Mouse (Mus musculus): ENCODE results near the gene Man1c1. TPM values are rescaled to one million over a fixed set of nuclear protein-coding genes. Genes with fewer than 3 reads are reported as not detected.

The Man1c1 gene
- polyA plus RNA-seq, 1 experiment from 2014 or later, result 4.1 TPM

DNA sequence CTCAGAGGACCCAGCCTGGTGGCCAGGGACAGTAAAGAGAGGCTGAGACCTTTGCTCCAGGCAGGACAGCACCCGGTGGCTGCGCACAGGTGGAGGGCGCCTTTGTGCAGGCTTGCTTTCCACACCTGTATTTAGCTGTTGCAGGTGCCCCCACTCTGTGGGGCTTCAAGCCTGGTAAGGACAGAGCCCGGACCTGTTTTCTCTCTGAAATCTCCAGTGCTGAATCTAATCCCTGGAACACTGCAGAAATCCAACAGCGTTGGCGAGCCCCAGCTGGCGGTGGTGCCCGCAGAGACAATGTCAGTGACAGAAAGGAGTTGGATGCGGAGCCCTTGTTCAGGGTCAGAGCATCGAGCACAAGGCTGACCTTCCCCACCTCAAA is 84.6 kb downstream of the Man1c1 start:
- peak overlapping the region; percentile 73 for H3K27ac ChIP-seq
- no peak for DNase-seq (ENCODE audit: low spot score)
- 0 out of 2 replicates have a peak, but pooled peaks cover 6% of the 10 kb centered on the region for H3K27me3 ChIP-seq (ENCODE audit: insufficient read depth, poor library complexity, severe bottlenecking)
- H3K4me1 ChIP-seq (replicated peaks), result peaks cover 57% of the 10 kb centered on the region
- 50% methylated on average over 10 of the region's 10 CpGs for WGBS
- H3K9me3 ChIP-seq, result no peaks in the 10 kb centered on the region
- H3K36me3 ChIP-seq, result no peaks in the 10 kb centered on the region
- 0 out of 2 replicates have a peak overlapping the region, but pooled peaks have one; percentile 3 for H3K4me3 ChIP-seq

DNA sequence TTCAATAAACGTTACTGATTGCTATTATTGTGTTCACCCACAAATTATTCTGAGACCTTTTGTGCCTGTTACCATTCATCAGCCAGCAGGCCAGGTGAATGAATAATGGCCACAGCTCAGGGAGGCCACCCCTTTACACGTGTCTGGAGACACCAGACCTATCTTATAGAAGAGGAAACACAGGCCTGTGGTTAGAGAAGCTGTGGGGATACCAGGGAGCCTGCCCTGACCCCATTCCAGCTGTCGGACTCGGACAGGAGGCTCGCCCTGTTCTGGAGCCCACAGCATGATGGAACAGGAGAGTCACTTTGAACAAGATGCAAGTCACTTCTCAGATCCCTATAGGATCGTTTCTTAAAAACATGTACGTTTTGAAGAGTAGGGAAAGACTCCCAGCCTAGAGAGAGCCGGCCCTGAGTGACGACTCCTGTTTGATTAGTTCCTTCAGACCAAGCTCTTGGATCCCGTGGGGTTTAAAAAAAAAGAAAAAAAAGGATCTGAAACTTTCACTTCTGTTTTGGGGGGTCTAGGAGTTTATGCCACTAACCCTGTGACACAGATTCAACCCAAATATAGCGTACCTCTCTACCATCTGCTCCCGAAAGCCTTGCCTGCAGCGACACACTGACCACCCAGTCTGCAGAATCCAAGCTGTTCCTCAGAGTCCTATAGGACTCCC is 85.1 kb downstream of the Man1c1 start:
- H3K27ac ChIP-seq, result peak overlapping the region; percentile 73
- no peaks in the 10 kb centered on the region for H3K9me3 ChIP-seq
- H3K4me3 ChIP-seq, result no peak overlapping the region
- WGBS, result 77% methylated on average over 13 of the region's 13 CpGs
- H3K27me3 ChIP-seq (ENCODE audit: insufficient read depth, poor library complexity, severe bottlenecking), result 0 out of 2 replicates have a peak, but pooled peaks cover 6% of the 10 kb centered on the region
- no peaks in the 10 kb centered on the region for H3K36me3 ChIP-seq
- DNase-seq (ENCODE audit: low spot score), result no peak
- H3K4me1 ChIP-seq (replicated peaks), result peaks cover 55% of the 10 kb centered on the region

DNA sequence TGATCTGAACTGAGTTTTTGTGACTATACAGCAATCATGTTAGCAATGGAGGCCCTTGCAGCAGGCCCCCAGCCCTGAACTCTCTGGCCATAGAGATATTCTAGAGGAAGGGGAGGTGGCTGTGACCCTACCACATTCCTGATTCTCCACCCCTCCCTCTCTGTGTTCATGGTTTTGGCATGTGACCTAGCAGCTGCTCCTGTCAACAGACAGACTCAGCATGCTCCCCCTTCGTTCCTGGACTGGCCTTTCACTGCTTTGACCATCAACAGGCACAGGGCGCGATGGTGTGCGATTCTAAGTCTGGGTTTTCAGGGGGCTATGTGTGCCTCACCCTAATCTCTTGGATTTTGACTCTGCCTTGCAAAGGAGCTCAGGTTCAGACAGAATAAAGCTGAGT is 86.3 kb downstream of the Man1c1 start:
- no peaks in the 10 kb centered on the region for H3K9me3 ChIP-seq
- peak overlapping the region; percentile 51 for H3K27ac ChIP-seq
- H3K27me3 ChIP-seq (ENCODE audit: insufficient read depth, poor library complexity, severe bottlenecking), result 0 out of 2 replicates have a peak, but pooled peaks cover 6% of the 10 kb centered on the region
- peaks cover 55% of the 10 kb centered on the region for H3K4me1 ChIP-seq (replicated peaks)
- no peak overlapping the region for H3K4me3 ChIP-seq
- WGBS, result 52% methylated on average over 4 of the region's 4 CpGs
- peak; percentile 32 for DNase-seq (ENCODE audit: low spot score)
- no peaks in the 10 kb centered on the region for H3K36me3 ChIP-seq

DNA sequence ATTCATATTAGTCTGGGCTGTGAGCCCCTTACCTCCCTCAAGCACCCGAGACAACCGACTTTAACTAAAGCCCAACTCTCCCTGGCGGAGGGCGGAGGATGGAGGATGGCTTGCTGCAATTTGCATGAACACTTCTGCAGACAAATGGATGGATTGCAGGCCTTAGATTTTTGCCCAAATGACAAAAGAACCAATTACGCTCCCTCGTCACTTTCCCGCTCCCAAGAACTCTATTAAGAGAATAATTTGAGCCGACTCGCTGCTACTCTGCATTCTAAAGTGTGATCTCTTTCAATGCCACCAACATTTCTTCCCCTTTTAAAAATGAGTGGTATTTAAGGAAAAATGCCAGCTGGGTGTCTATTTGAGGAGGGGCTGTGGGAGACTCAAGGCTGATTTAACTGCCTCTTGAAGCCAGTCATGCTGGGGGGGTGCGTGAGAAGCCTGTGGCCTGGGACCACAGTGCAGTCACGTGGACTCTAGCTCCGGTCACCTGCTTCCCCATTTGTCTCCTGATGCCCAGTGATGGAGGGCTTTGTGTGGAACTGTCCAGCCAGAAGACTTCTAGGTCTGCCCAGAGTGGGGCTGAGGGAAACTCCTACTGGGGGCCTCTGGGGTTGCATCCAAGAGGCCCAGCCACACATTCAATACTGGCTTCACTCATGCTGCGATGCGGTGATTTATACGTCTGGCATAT is 88.0 kb downstream of the Man1c1 start:
- H3K27ac ChIP-seq, result peak overlapping the region; percentile 18; the same call in 1 of the 2 replicates
- no peak for DNase-seq (ENCODE audit: low spot score)
- 80% methylated on average over 15 of the region's 15 CpGs for WGBS

DNA sequence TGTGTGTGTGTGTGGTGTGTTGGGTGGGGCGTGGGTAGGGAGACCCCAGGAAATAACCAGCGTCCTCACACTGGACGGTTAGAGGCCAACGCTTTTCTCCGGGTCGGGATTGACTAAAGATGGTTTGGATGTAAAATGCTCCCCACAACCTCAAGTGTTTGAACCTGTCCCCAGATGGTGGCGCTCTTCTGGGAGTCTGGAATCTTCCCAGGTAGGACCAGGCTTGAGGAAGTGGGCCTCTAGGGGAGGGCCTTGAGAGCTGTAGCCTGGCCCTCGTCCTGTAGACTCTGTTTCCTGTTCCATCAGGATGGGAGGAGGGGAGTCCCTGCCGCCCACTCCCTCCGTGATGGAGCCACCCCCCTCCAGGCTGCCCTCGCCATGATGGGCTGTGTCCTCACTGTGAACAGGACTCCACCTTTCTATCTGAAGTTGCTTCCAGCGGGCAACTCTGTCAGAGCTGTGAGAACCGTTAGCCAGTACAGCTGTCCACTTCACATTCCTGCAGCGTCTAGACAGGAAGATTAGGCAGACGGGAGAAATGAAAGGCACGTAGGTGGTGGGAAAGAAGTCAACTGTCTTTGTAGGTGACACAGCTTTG is 91.9 kb downstream of the Man1c1 start:
- no peaks in the 10 kb centered on the region for H3K27me3 ChIP-seq (ENCODE audit: insufficient read depth, poor library complexity, severe bottlenecking)
- H3K4me1 ChIP-seq (replicated peaks), result peaks cover 40% of the 10 kb centered on the region
- H3K4me3 ChIP-seq, result no peak overlapping the region
- H3K36me3 ChIP-seq, result no peaks in the 10 kb centered on the region
- DNase-seq (ENCODE audit: low spot score), result no peak
- peak overlapping the region; percentile 69; the same call in 1 of the 2 replicates for H3K27ac ChIP-seq
- WGBS, result 65% methylated on average over 16 of the region's 16 CpGs
- 0 out of 2 replicates have a peak, but pooled peaks cover 7% of the 10 kb centered on the region for H3K9me3 ChIP-seq

More for the DNA sequence above, 88.0 kb downstream of the Man1c1 start:
- no peaks in the 10 kb centered on the region for H3K36me3 ChIP-seq
- no peak overlapping the region for H3K4me3 ChIP-seq
- H3K9me3 ChIP-seq, result no peaks in the 10 kb centered on the region
- H3K27me3 ChIP-seq (ENCODE audit: insufficient read depth, poor library complexity, severe bottlenecking), result 0 out of 2 replicates have a peak, but pooled peaks cover under 1% of the 10 kb centered on the region
- peaks cover 63% of the 10 kb centered on the region for H3K4me1 ChIP-seq (replicated peaks)

DNA sequence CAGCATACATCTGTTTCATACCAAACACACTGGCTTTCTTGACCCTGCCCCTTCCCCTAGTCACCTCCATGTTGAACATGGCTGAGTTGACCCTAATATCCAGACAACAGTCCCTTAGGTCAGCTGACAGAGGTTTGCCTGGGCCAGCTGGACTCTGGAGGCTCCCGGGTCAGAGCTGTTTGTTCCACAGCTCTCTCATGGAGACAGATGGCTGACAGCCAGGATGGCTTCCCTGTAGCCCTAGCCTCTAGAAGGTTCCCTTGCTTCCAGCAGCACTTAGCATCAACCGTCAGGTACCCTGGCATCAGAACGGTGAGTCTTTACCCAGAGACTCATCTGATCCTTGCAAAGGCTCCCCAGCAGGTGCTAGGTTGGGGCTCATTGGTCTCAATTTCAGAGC is 93.5 kb downstream of the Man1c1 start:
- DNase-seq (ENCODE audit: low spot score), result no peak
- Histone ChIP-seq H3K4me1 (replicated peaks) (peaks cover 34% of the 10 kb centered on the region), H3K4me3 (no peak overlapping the region), H3K36me3 (no peaks in the 10 kb centered on the region), H3K9me3 (0 out of 2 replicates have a peak, but pooled peaks cover 7% of the 10 kb centered on the region), H3K27ac (no peak overlapping the region), H3K27me3 (ENCODE audit: insufficient read depth, poor library complexity, severe bottlenecking) (no peaks in the 10 kb centered on the region)
- WGBS, result 89% methylated on average over 3 of the region's 3 CpGs

DNA sequence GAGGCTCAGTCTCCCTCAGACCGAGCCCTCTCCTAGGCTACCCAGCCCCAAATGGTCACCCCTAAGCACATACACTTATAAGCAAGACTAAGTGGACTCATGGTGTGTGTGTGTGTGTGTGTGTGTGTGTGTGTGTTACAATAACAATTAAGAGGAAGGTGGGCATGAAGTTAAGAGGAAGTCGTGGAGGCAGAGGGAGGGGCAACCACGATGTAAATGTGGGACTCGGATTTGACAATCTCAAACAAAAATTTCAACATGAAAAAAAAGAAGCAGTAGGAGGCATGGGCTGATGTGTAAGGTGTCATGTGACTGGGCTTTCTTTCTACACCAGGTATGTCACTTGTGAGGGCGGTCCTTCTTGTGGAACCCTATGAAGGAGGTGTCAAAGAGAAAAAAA is 96.4 kb downstream of the Man1c1 start:
- no peak for DNase-seq (ENCODE audit: low spot score)
- Histone ChIP-seq H3K4me3 (no peak overlapping the region), H3K27me3 (ENCODE audit: insufficient read depth, poor library complexity, severe bottlenecking) (no peaks in the 10 kb centered on the region), H3K27ac (no peak overlapping the region), H3K9me3 (0 out of 2 replicates have a peak, but pooled peaks cover 7% of the 10 kb centered on the region), H3K36me3 (no peaks in the 10 kb centered on the region), H3K4me1 (replicated peaks) (peaks cover 47% of the 10 kb centered on the region)
- WGBS, result 90% methylated on average over 5 of the region's 5 CpGs

DNA sequence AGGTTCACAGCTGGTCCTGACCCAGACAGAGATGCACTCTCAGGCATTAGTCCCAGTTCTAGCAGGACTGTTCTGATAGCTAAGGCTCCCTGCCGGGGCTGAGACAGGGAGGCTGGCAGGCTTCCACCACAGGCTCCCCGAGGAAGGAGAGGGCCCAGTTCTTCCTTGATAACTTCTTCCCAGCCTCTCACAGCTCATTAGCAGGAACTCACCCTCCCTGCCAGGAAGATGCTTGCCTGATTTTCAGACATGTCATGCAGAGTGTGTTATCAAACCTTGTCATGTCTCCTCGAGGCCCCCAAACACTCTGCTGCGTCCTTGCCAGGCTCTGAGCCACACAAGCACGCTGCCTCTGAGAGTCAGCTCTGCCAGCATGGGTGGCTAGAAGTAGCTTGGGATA is 98.0 kb downstream of the Man1c1 start:
- no peak overlapping the region for H3K4me3 ChIP-seq
- no peak for DNase-seq (ENCODE audit: low spot score)
- H3K4me1 ChIP-seq (replicated peaks), result peaks cover 55% of the 10 kb centered on the region
- peak overlapping the region; percentile 19; the same call in 1 of the 2 replicates for H3K27ac ChIP-seq
- H3K27me3 ChIP-seq (ENCODE audit: insufficient read depth, poor library complexity, severe bottlenecking), result no peaks in the 10 kb centered on the region
- no peaks in the 10 kb centered on the region for H3K36me3 ChIP-seq
- 0 out of 2 replicates have a peak, but pooled peaks cover 7% of the 10 kb centered on the region for H3K9me3 ChIP-seq
- 61% methylated on average over 5 of the region's 5 CpGs for WGBS

DNA sequence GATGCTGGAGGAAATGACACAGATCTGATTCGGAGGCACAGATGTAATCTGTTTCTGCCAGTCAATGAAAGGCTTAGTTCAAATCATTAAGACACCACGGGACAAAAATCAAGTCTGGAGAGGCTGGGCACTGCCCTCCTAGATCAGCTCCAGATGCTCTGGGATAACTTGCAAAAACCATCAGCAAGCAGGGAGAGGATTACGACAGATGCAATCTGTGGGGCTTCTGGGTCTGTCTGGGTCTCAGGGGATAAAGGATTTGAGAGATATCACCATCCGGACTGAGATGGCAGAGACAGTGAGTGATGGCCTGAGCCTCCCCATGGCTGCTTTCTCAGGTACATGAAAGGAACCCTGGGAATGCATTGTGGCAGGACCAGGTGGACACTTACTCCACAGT is 99.6 kb downstream of the Man1c1 start:
- Histone ChIP-seq H3K4me1 (replicated peaks) (peaks cover 60% of the 10 kb centered on the region), H3K4me3 (no peak overlapping the region), H3K9me3 (no peaks in the 10 kb centered on the region), H3K27ac (no peak overlapping the region; the same call in 1 of the 2 replicates), H3K27me3 (ENCODE audit: insufficient read depth, poor library complexity, severe bottlenecking) (no peaks in the 10 kb centered on the region), H3K36me3 (no peaks in the 10 kb centered on the region)
- WGBS, result 70% methylated on average over 4 of the region's 4 CpGs
- no peak for DNase-seq (ENCODE audit: low spot score)

DNA sequence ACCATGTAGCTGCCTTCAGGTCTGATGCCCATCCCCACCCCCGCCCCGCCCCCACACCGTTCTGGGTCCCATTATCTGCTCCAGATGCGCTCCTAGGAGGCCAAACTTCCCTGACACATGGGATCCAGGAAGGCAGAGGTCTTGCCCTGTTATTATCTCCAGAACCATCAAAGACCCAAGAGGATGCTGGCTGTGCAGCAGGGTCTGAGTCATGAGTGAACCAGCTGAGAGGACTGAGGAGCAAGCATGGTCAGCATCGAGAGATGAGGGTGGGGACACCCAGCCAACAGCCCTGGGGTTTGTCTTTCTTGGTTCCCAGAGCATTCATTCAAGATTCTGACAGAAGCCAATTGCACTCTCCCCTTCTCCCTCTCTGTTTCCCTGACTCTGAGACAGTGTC is 100.5 kb downstream of the Man1c1 start:
- Histone ChIP-seq H3K36me3 (no peaks in the 10 kb centered on the region), H3K27ac (peak overlapping the region; percentile 45), H3K4me1 (replicated peaks) (peaks cover 56% of the 10 kb centered on the region), H3K4me3 (no peak overlapping the region), H3K9me3 (no peaks in the 10 kb centered on the region), H3K27me3 (ENCODE audit: insufficient read depth, poor library complexity, severe bottlenecking) (no peaks in the 10 kb centered on the region)
- DNase-seq (ENCODE audit: low spot score), result no peak
- 50% methylated on average over 5 of the region's 5 CpGs for WGBS

DNA sequence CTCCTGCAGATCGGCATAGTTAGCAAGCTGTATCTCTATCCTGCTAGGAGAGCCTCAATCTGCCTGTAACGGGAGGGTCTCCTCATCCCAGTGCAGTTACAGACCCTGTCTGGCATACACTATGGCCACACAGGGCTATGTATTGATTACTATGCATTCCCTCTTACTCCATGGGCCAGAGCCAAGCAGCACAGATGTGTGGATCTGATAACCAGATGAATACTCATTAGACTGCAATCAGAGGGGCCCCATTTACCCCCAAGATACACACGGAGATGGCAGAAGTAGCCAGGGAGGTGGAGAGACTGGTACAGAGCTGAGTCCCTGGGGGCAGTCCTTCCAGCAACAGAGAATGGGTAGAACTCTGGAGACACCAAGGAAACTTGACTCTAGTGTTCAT is 101.5 kb downstream of the Man1c1 start:
- WGBS, result 75% methylated on average over 3 of the region's 3 CpGs
- DNase-seq (ENCODE audit: low spot score), result no peak
- Histone ChIP-seq H3K27me3 (ENCODE audit: insufficient read depth, poor library complexity, severe bottlenecking) (no peaks in the 10 kb centered on the region), H3K9me3 (no peaks in the 10 kb centered on the region), H3K4me1 (replicated peaks) (peaks cover 55% of the 10 kb centered on the region), H3K27ac (0 out of 2 replicates have a peak overlapping the region, but pooled peaks have one; percentile 45), H3K4me3 (no peak overlapping the region), H3K36me3 (no peaks in the 10 kb centered on the region)

DNA sequence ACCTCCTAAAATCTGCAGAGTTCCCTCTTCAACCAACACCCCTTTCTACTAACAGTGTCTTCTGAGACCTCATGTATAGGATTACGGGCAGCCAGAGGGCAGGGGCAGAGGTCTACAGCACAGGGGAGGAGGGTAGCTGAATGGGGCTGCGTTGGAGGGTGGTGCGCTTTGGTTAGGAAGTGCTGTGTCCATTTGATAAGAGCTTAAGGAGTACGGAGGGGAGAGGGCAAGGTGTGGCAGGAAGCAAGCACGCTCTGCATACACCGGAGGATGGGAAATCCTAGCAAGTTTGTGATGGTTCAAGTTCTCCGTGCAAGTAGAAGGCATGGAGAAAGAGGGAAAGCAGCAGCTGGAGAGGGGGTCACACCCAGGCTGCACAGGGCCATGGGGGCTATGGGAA is 102.1 kb downstream of the Man1c1 start:
- Histone ChIP-seq H3K4me1 (replicated peaks) (peaks cover 61% of the 10 kb centered on the region), H3K9me3 (no peaks in the 10 kb centered on the region), H3K27ac (no peak overlapping the region; the same call in 1 of the 2 replicates), H3K4me3 (no peak overlapping the region), H3K27me3 (ENCODE audit: insufficient read depth, poor library complexity, severe bottlenecking) (no peaks in the 10 kb centered on the region), H3K36me3 (no peaks in the 10 kb centered on the region)
- DNase-seq (ENCODE audit: low spot score), result no peak
- WGBS, result 65% methylated on average over 7 of the region's 7 CpGs

DNA sequence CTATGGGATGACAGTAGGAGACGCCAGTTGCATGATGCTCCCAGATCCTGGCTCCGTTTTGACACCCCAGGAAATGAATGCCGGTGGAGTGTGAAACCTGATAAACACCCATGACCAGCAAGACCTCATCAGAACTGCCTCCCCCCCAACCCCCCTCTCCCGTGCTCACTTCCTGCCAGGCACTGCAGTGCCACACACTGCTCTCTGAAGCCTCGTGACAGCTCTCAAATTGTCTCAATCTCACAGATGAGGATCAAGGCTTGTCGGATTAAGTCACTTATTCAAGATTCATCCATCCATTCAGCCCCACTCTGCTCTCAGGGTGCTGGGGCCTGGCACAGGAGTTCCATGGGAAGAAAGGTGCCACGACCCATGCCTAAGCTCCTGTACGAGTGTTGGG is 102.7 kb downstream of the Man1c1 start:
- Histone ChIP-seq H3K4me3 (no peak overlapping the region), H3K36me3 (no peaks in the 10 kb centered on the region), H3K27me3 (ENCODE audit: insufficient read depth, poor library complexity, severe bottlenecking) (no peaks in the 10 kb centered on the region), H3K9me3 (no peaks in the 10 kb centered on the region), H3K27ac (no peak overlapping the region), H3K4me1 (replicated peaks) (peaks cover 64% of the 10 kb centered on the region)
- WGBS, result 63% methylated on average over 8 of the region's 8 CpGs
- DNase-seq (ENCODE audit: low spot score), result no peak

Data from hindbrain, embryonic 10.5 days (tissue).